Mouse (Mus musculus) megakaryocyte, embryonic 14.5 days (primary cell): ENCODE measurements at regions not wholly inside any gene's neighbourhood (a gene's known extent, or its start where the extent isn't known, plus 50 kb on each side); places are given as distances from the start of the nearest gene placed in this dataset.

Experiments
- FLI1 ChIP-seq: IDR thresholded peaks from 2 replicates; pipeline ENCODE4 v1.6.1; 2012; ENCODE audit warnings: low read length, inconsistent platforms, mixed read lengths
- GATA1 ChIP-seq: IDR thresholded peaks from 3 replicates; pipeline ENCODE4 v1.6.1; 2012; ENCODE audit warnings: mixed read lengths, low read length, inconsistent platforms, borderline replicate concordance

GRCm38 (mm10) chr13:34465456-34465855, 120.5 kb upstream of the Slc22a23 start:
- no peak for TF ChIP-seq GATA1
- no peak for TF ChIP-seq FLI1
